Mouse (Mus musculus) embryonic facial prominence, embryonic 11.5 days (tissue): ENCODE results near the gene Fxyd5. TPM values are rescaled to one million over a fixed set of nuclear protein-coding genes. Genes with fewer than 3 reads are reported as not detected.

Experiments
- ATAC-seq: fragments of 200-750 bp; cut with Nextera tagmentation; replicated peaks from 2 replicates; pipeline ENCODE4 v1.8.0; 2017; ENCODE audit warnings: low read depth; ENCODE audit not compliant: insufficient number of reproducible peaks, low FRiP score, low TSS enrichment
- DNase-seq: peaks from one replicate; pipeline ENCODE4 v3.0.0-alpha.2; 2015; ENCODE audit warnings: low spot score
- H3K27ac ChIP-seq: fragments of 300-500 bp; sonication (generic); replicated peaks from 2 replicates; pipeline ENCODE4 v1.5.1; 2014; ENCODE audit warnings: mild to moderate bottlenecking, low read depth, low read length, control low read depth
- H3K27me3 ChIP-seq: fragments of 300-500 bp; sonication (generic); 2 replicates; pipeline ENCODE4 v1.6.1; 2014; ENCODE audit warnings: mild to moderate bottlenecking, low read length, moderate library complexity, mixed read lengths; ENCODE audit not compliant: control insufficient read depth, insufficient read depth
- H3K36me3 ChIP-seq: fragments of 300-500 bp; sonication (generic); replicated peaks from 2 replicates; pipeline ENCODE4 v1.6.1; 2014; ENCODE audit warnings: low read depth, mild to moderate bottlenecking, low read length, moderate library complexity, mixed read lengths; ENCODE audit not compliant: control insufficient read depth, insufficient read depth
- H3K4me1 ChIP-seq: fragments of 300-500 bp; sonication (generic); 2 replicates; pipeline ENCODE4 v1.6.1; 2014; ENCODE audit warnings: low read length, mixed read lengths; ENCODE audit not compliant: control insufficient read depth, insufficient read depth
- H3K4me2 ChIP-seq: fragments of 300-500 bp; sonication (generic); 2 replicates; pipeline ENCODE4 v1.6.1; 2014; ENCODE audit warnings: low read depth, mild to moderate bottlenecking, control low read depth, low read length, moderate library complexity
- H3K4me3 ChIP-seq: fragments of 300-500 bp; sonication (generic); 2 replicates; pipeline ENCODE4 v1.5.1; 2014; ENCODE audit warnings: low read depth, low read length, control low read depth
- H3K9ac ChIP-seq: fragments of 300-500 bp; sonication (generic); replicated peaks from 2 replicates; pipeline ENCODE4 v1.6.1; 2014; ENCODE audit warnings: mild to moderate bottlenecking, control low read depth, low read length
- H3K9me3 ChIP-seq: fragments of 300-500 bp; sonication (generic); replicated peaks from 2 replicates; pipeline ENCODE4 v1.6.1; 2016; ENCODE audit warnings: mild to moderate bottlenecking, low read length, inconsistent platforms, mixed read lengths; ENCODE audit not compliant: control insufficient read depth
- WGBS: fragments of 180-500 bp; shearing (Covaris S2); extraction: QIAGEN DNeasy Blood & Tissue Kit; methylation state at CpG from one replicate; pipeline ENCODE4 v1.1.7; 2014; 5-methylcytosine and 5-hydroxymethylcytosine counted together
- polyA plus RNA-seq: library from polyadenylated mRNA; unstranded; fragments of >200 nt; fragmentation: Nextera tagmentation; extraction: Ambion mirVana; gene quantifications from 2 replicates; pipeline ENCODE4 v1.2.1, GENCODE M21; 2014

Fxyd5 gene
- polyA plus RNA-seq, 1 experiment from 2014 or later, result 10.3 TPM

DNA sequence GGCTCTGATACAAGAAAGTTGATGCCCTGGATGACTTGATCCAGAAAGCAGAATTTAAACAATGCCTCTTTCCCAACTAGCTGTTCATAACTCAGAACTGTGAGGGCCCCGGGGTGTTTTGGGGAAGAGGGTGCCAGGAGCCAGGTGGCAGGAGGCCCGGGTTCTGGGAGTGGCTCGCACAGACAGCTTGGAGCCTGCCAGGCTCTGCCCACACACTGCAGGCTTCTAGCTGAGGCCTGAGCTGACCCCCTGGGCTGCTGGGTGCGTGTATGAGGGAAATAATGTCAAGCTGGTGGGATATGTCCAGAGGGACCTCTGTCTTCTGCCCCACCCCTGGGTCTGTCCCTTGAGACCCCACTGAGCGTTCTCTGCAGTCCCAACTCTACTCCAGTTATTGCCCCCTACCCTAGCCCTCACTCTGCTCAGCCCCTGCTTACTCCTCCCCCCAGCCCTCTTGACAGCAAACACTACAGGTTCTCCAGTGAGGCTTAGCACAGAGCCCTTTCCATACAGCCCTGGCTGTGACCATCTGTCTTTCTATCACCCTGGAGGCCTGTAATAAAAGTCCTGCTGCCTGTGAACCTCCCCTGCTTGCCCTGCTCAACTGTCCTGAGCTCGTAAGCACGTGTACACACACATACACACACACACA lies 31.9 kb upstream of the Fxyd5 start:
- H3K27ac ChIP-seq, result no peak overlapping the region
- no peak; the same call in 1 of the 2 replicates for ATAC-seq
- H3K9ac ChIP-seq, result no peak overlapping the region

GRCm38 (mm10) chr7:31073546-31073945 lies 31.3 kb upstream of the Fxyd5 start:
- no peak overlapping the region for H3K4me3 ChIP-seq
- H3K4me1 ChIP-seq, result no peaks in the 10 kb centered on the region
- no peak overlapping the region for H3K4me2 ChIP-seq
- ATAC-seq (no peak), DNase-seq (no peak)
- no peaks in the 10 kb centered on the region for H3K9me3 ChIP-seq
- H3K9ac ChIP-seq, result no peak overlapping the region
- no peaks in the 10 kb centered on the region for H3K27me3 ChIP-seq
- no peak overlapping the region for H3K27ac ChIP-seq
- no peaks in the 10 kb centered on the region for H3K36me3 ChIP-seq

More for the DNA sequence above, 31.9 kb upstream of the Fxyd5 start:
- H3K36me3 ChIP-seq, result no peaks in the 10 kb centered on the region
- no peaks in the 10 kb centered on the region for H3K9me3 ChIP-seq
- no peak overlapping the region for H3K4me3 ChIP-seq
- no peak for DNase-seq
- 63% methylated on average over 7 of the region's 7 CpGs for WGBS
- no peaks in the 10 kb centered on the region for H3K4me1 ChIP-seq
- no peak overlapping the region for H3K4me2 ChIP-seq
- no peaks in the 10 kb centered on the region for H3K27me3 ChIP-seq

GRCm38 (mm10) chr7:31072326-31072725 lies 30.0 kb upstream of the Fxyd5 start:
- Histone ChIP-seq H3K4me3 (no peak overlapping the region), H3K9me3 (no peaks in the 10 kb centered on the region), H3K36me3 (no peaks in the 10 kb centered on the region), H3K4me1 (no peaks in the 10 kb centered on the region), H3K27ac (no peak overlapping the region), H3K4me2 (no peak overlapping the region), H3K27me3 (no peaks in the 10 kb centered on the region), H3K9ac (no peak overlapping the region)
- DNase-seq, result no peak
- WGBS, result 54% methylated on average over 9 of the region's 9 CpGs
- no peak for ATAC-seq

DNA sequence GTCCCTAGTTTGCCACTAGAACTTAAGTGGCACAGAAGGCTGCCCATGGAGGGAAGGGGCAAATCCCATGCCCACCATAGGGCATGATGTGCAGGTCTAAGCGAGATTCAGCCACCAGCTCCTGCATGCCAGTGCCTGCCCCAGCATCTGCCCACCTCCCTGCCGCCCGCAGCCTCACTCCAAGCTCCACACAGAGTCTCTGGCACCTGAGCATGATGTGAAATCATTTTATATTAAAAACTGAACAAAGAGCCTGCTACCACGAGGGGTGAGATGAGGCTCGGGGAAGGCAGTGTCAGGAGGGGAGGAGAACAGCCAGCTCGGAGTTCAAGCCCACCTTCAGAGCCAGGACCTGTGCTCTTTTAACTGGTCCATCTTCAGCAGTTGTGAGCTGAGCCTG lies 28.0 kb upstream of the Fxyd5 start:
- no peaks in the 10 kb centered on the region for H3K36me3 ChIP-seq
- H3K4me1 ChIP-seq, result no peaks in the 10 kb centered on the region
- no peaks in the 10 kb centered on the region for H3K9me3 ChIP-seq
- no peak overlapping the region for H3K9ac ChIP-seq
- H3K4me3 ChIP-seq, result no peak overlapping the region
- no peak overlapping the region for H3K4me2 ChIP-seq
- DNase-seq (no peak), ATAC-seq (no peak)
- H3K27ac ChIP-seq, result no peak overlapping the region
- H3K27me3 ChIP-seq, result no peaks in the 10 kb centered on the region
- 80% methylated on average over 6 of the region's 6 CpGs for WGBS

DNA sequence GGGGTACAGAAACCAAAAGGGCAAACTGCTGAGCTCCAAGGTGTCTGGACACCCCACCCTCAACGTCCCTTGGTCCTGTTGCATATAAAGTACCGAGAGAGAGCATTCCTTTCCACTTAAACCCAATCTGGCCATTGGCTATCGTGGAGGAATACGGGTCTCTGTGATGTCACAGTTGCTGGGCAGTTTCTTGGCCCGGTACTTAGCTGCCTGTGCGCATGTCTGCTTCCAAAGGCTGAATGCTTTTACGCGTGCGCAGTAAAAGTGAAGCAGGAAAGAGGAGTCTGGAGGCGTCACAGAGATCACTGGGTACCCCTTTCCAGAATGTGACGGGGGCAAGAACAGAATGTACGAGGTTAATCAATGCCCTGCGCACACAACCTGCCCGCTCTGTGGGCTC lies 27.2 kb upstream of the Fxyd5 start:
- Histone ChIP-seq H3K4me1 (no peaks in the 10 kb centered on the region), H3K4me2 (no peak overlapping the region), H3K36me3 (no peaks in the 10 kb centered on the region), H3K9me3 (no peaks in the 10 kb centered on the region), H3K9ac (no peak overlapping the region), H3K27ac (no peak overlapping the region), H3K27me3 (no peaks in the 10 kb centered on the region), H3K4me3 (no peak overlapping the region)
- 86% methylated on average over 14 of the region's 14 CpGs for WGBS
- DNase-seq (no peak), ATAC-seq (no peak)

DNA sequence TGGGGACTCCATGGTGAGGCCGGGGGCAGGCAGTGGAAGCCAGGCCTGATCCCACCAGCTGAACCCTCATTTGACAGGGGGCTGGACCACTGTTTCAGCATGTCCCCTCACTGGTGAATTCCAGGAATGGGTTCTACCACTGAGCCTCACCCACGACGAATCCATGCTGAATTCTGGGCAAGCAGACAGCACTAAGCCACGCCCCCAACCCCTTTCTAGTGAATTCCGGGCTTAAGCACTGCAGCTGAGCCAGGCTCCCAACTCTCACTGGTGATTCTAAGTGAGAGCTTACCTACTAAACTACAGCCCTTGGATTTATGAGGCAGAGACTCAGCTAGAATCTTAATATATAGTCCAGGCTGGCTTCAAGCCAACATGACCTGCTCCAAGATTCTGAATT lies 25.6 kb upstream of the Fxyd5 start:
- no peak overlapping the region for H3K4me2 ChIP-seq
- H3K4me1 ChIP-seq, result no peaks in the 10 kb centered on the region
- 45% methylated on average over 5 of the region's 5 CpGs for WGBS
- ATAC-seq (no peak), DNase-seq (no peak)
- no peaks in the 10 kb centered on the region for H3K36me3 ChIP-seq
- H3K27me3 ChIP-seq, result no peaks in the 10 kb centered on the region
- H3K4me3 ChIP-seq, result no peak overlapping the region
- no peak overlapping the region for H3K27ac ChIP-seq
- no peaks in the 10 kb centered on the region for H3K9me3 ChIP-seq
- H3K9ac ChIP-seq, result no peak overlapping the region

DNA sequence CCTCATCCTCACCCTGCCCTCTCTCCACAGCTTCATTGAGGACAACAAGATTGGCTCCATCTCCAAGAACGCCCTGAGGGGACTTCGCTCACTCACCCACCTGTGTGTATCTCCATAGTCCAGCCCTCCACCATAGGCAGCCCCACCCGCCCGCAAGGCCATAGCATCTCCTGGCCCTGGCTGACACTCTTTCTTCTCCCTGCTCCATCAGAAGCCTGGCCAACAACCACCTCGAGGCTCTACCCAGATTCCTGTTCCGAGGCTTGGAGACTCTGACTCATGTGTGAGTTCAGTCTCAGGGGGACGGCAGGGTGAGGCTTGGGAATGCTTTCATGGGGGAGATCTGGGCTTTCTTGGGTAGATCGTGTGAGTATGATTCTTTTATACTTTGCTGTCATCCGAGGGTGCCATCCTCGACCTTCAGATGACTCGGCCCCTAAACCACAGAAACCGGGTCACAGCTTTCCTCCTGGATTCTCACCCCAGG lies 20.8 kb upstream of the Fxyd5 start:
- Histone ChIP-seq H3K27me3 (no peaks in the 10 kb centered on the region), H3K27ac (no peak overlapping the region), H3K36me3 (no peaks in the 10 kb centered on the region), H3K9me3 (no peaks in the 10 kb centered on the region), H3K4me2 (no peak overlapping the region), H3K4me1 (no peaks in the 10 kb centered on the region), H3K9ac (no peak overlapping the region), H3K4me3 (no peak overlapping the region)
- no peak for DNase-seq
- no peak for ATAC-seq
- 84% methylated on average over 12 of the region's 12 CpGs for WGBS

- WGBS, result 94% methylated on average over 7 of the region's 7 CpGs
- ATAC-seq, result no peak
- Histone ChIP-seq H3K36me3 (no peaks in the 10 kb centered on the region), H3K4me3 (no peak overlapping the region), H3K4me1 (no peaks in the 10 kb centered on the region), H3K9me3 (no peaks in the 10 kb centered on the region), H3K9ac (no peak overlapping the region), H3K27me3 (no peaks in the 10 kb centered on the region), H3K27ac (no peak overlapping the region), H3K4me2 (no peak overlapping the region; the same call in 1 of the 2 replicates)
- DNase-seq, result no peak
Measured at GRCm38 (mm10) chr7:31060621-31061010, 18.3 kb upstream of the Fxyd5 start.
